Mouse (Mus musculus) limb, embryonic 11.5 days (tissue): ENCODE data around the gene Slc41a1. TPM values are rescaled to one million over a fixed set of nuclear protein-coding genes. Genes with fewer than 3 reads are reported as not detected.
"Not testable (repeated sequence)": the region's sequence is repeated elsewhere in the genome, so short reads cannot be mapped to it uniquely, and the experiment has no call there.

ENCODE experiments used
- ATAC-seq: fragments of 200-750 bp; cut with Nextera tagmentation; 2 replicates; pipeline ENCODE4 v1.8.0; 2017; ENCODE audit warnings: low read depth; ENCODE audit not compliant: insufficient number of reproducible peaks, low FRiP score, low TSS enrichment
- DNase-seq: peaks from one replicate; pipeline ENCODE4 v3.0.0-alpha.2; 2015; ENCODE audit warnings: low spot score
- H3K27ac ChIP-seq: fragments of 300-500 bp; sonication (generic); replicated peaks from 2 replicates; pipeline ENCODE4 v1.5.1; 2014; ENCODE audit warnings: low read depth, mild to moderate bottlenecking, low read length
- H3K27me3 ChIP-seq: fragments of 300-500 bp; sonication (generic); 2 replicates; pipeline ENCODE4 v1.6.1; 2014; ENCODE audit warnings: mild to moderate bottlenecking, low read length, mixed read lengths; ENCODE audit not compliant: control insufficient read depth, insufficient read depth
- H3K36me3 ChIP-seq: fragments of 300-500 bp; sonication (generic); 2 replicates; pipeline ENCODE4 v1.6.1; 2014; ENCODE audit warnings: mild to moderate bottlenecking, low read length, moderate library complexity, mixed read lengths; ENCODE audit not compliant: control insufficient read depth, insufficient read depth
- H3K4me1 ChIP-seq: fragments of 300-500 bp; sonication (generic); 2 replicates; pipeline ENCODE4 v1.6.1; 2014; ENCODE audit warnings: low read length, mixed read lengths; ENCODE audit not compliant: control insufficient read depth, insufficient read depth
- H3K4me2 ChIP-seq: fragments of 300-500 bp; sonication (generic); 2 replicates; pipeline ENCODE4 v1.6.1; 2014; ENCODE audit warnings: low read depth, mild to moderate bottlenecking, moderate library complexity; ENCODE audit not compliant: severe bottlenecking
- H3K4me3 ChIP-seq: fragments of 300-500 bp; sonication (generic); 2 replicates; pipeline ENCODE4 v1.5.1; 2014; ENCODE audit warnings: low read depth, low read length
- H3K9ac ChIP-seq: fragments of 300-500 bp; sonication (generic); 2 replicates; pipeline ENCODE4 v1.6.1; 2014; ENCODE audit warnings: mild to moderate bottlenecking, low read length
- H3K9me3 ChIP-seq: fragments of 300-500 bp; sonication (generic); 2 replicates; pipeline ENCODE4 v1.6.1; 2016; ENCODE audit warnings: low read length; ENCODE audit not compliant: control insufficient read depth
- WGBS: fragments of 180-500 bp; shearing (Covaris S2); extraction: QIAGEN DNeasy Blood & Tissue Kit; methylation state at CpG from one replicate; pipeline ENCODE4 v1.1.7; 2014; 5-methylcytosine and 5-hydroxymethylcytosine counted together
- polyA plus RNA-seq: library from polyadenylated mRNA; unstranded; fragments of >200 nt; fragmentation: Nextera tagmentation; extraction: Ambion mirVana; gene quantifications from 2 replicates; pipeline ENCODE4 v1.2.1, GENCODE M21; 2014

The Slc41a1 gene
- polyA plus RNA-seq, 1 experiment from 2014 or later: 11.6 TPM

- H3K4me2 ChIP-seq: no peak overlapping the region
- no peaks in the 10 kb centered on the region for H3K4me1 ChIP-seq
- 83% methylated on average over 1 of the region's 1 CpGs for WGBS
These were observed 18.3 kb upstream of the Slc41a1 start for GRCm38 (mm10) chr1:131808986-131809385.

GRCm38 (mm10) chr1:131809651-131810050 is 17.6 kb upstream of the Slc41a1 start:
- Histone ChIP-seq H3K36me3 (no peaks in the 10 kb centered on the region), H3K9me3 (no peaks in the 10 kb centered on the region), H3K27me3 (no peaks in the 10 kb centered on the region), H3K4me3 (no peak overlapping the region), H3K4me2 (no peak overlapping the region), H3K4me1 (no peaks in the 10 kb centered on the region), H3K27ac (no peak overlapping the region), H3K9ac (no peak overlapping the region)
- ATAC-seq (no peak), DNase-seq (no peak)
- 66% methylated on average over 2 of the region's 2 CpGs for WGBS

More at GRCm38 (mm10) chr1:131808986-131809385, 18.3 kb upstream of the Slc41a1 start:
- H3K27me3 ChIP-seq: no peaks in the 10 kb centered on the region
- DNase-seq (no peak), ATAC-seq (no peak)
- H3K27ac ChIP-seq: no peak overlapping the region
- H3K4me3 ChIP-seq: no peak overlapping the region
- no peak overlapping the region for H3K9ac ChIP-seq
- H3K9me3 ChIP-seq: no peaks in the 10 kb centered on the region
- no peaks in the 10 kb centered on the region for H3K36me3 ChIP-seq

GRCm38 (mm10) chr1:131811393-131811792 is 15.9 kb upstream of the Slc41a1 start:
- no peaks in the 10 kb centered on the region for H3K4me1 ChIP-seq
- no peaks in the 10 kb centered on the region for H3K36me3 ChIP-seq
- WGBS: 82% methylated on average over 1 of the region's 1 CpGs

GRCm38 (mm10) chr1:131812006-131812405 is 15.3 kb upstream of the Slc41a1 start:
- WGBS: 76% methylated on average over 9 of the region's 9 CpGs
- H3K9ac ChIP-seq: no peak overlapping the region
- no peaks in the 10 kb centered on the region for H3K9me3 ChIP-seq
- ATAC-seq (no peak), DNase-seq (no peak)
- H3K4me2 ChIP-seq: no peak overlapping the region
- no peaks in the 10 kb centered on the region for H3K36me3 ChIP-seq
- H3K27ac ChIP-seq: no peak overlapping the region
- H3K27me3 ChIP-seq: no peaks in the 10 kb centered on the region
- no peaks in the 10 kb centered on the region for H3K4me1 ChIP-seq
- no peak overlapping the region for H3K4me3 ChIP-seq

More at GRCm38 (mm10) chr1:131811393-131811792, 15.9 kb upstream of the Slc41a1 start:
- ATAC-seq (no peak), DNase-seq (no peak)
- Histone ChIP-seq H3K4me3 (no peak overlapping the region), H3K27ac (no peak overlapping the region), H3K9ac (no peak overlapping the region), H3K27me3 (no peaks in the 10 kb centered on the region), H3K4me2 (no peak overlapping the region), H3K9me3 (no peaks in the 10 kb centered on the region)

- no peak for DNase-seq
- ATAC-seq: no peak
- WGBS: 90% methylated on average over 9 of the region's 9 CpGs
- H3K4me1 ChIP-seq: no peaks in the 10 kb centered on the region
- no peaks in the 10 kb centered on the region for H3K36me3 ChIP-seq
- H3K27me3 ChIP-seq: no peaks in the 10 kb centered on the region
- no peak overlapping the region for H3K27ac ChIP-seq
- H3K4me2 ChIP-seq: no peak overlapping the region
- H3K4me3 ChIP-seq: no peak overlapping the region
- H3K9ac ChIP-seq: no peak overlapping the region
- no peaks in the 10 kb centered on the region for H3K9me3 ChIP-seq
These were observed 14.5 kb upstream of the Slc41a1 start for GRCm38 (mm10) chr1:131812631-131813295.

- Histone ChIP-seq H3K4me2 (no peak overlapping the region), H3K9ac (no peak overlapping the region), H3K27me3 (no peaks in the 10 kb centered on the region), H3K27ac (no peak overlapping the region), H3K4me3 (no peak overlapping the region), H3K4me1 (no peaks in the 10 kb centered on the region), H3K9me3 (no peaks in the 10 kb centered on the region), H3K36me3 (no peaks in the 10 kb centered on the region)
- DNase-seq: no peak
- ATAC-seq: no peak
- 95% methylated on average over 4 of the region's 4 CpGs for WGBS
These were observed 13.6 kb upstream of the Slc41a1 start for GRCm38 (mm10) chr1:131813731-131814130.

- H3K9ac ChIP-seq: no peak overlapping the region
- no peak overlapping the region for H3K4me2 ChIP-seq
- no peaks in the 10 kb centered on the region for H3K9me3 ChIP-seq
- H3K27ac ChIP-seq: no peak overlapping the region
- 88% methylated on average over 3 of the region's 3 CpGs for WGBS
- H3K4me3 ChIP-seq: no peak overlapping the region
- H3K4me1 ChIP-seq: no peaks in the 10 kb centered on the region
- H3K27me3 ChIP-seq: no peaks in the 10 kb centered on the region
- H3K36me3 ChIP-seq: no peaks in the 10 kb centered on the region
- DNase-seq: no peak
- no peak for ATAC-seq
These were observed 13.1 kb upstream of the Slc41a1 start for GRCm38 (mm10) chr1:131814191-131814590.

GRCm38 (mm10) chr1:131816886-131817285 is 10.4 kb upstream of the Slc41a1 start:
- Histone ChIP-seq H3K9me3 (no peaks in the 10 kb centered on the region), H3K9ac (no peak overlapping the region), H3K27ac (no peak overlapping the region), H3K36me3 (no peaks in the 10 kb centered on the region), H3K4me2 (no peak overlapping the region), H3K4me3 (no peak overlapping the region), H3K27me3 (no peaks in the 10 kb centered on the region), H3K4me1 (no peaks in the 10 kb centered on the region)
- ATAC-seq (no peak), DNase-seq (no peak)
- WGBS: 90% methylated on average over 6 of the region's 6 CpGs

- H3K4me2 ChIP-seq, H3K36me3 ChIP-seq, H3K9me3 ChIP-seq, H3K9ac ChIP-seq, H3K27me3 ChIP-seq, ATAC-seq, H3K4me3 ChIP-seq, H3K27ac ChIP-seq, DNase-seq, H3K4me1 ChIP-seq: not testable (repeated sequence)
- WGBS: 76% methylated on average over 8 of the region's 9 CpGs
These were observed 6.9 kb upstream of the Slc41a1 start for GRCm38 (mm10) chr1:131820353-131820752.
